Mouse (Mus musculus): ENCODE results near the gene Lpp. TPM values are rescaled to one million over a fixed set of nuclear protein-coding genes. Genes with fewer than 3 reads are reported as not detected.

The Lpp gene
- polyA plus RNA-seq, 1 experiment from 2014 or later: 10.7 TPM

DNA sequence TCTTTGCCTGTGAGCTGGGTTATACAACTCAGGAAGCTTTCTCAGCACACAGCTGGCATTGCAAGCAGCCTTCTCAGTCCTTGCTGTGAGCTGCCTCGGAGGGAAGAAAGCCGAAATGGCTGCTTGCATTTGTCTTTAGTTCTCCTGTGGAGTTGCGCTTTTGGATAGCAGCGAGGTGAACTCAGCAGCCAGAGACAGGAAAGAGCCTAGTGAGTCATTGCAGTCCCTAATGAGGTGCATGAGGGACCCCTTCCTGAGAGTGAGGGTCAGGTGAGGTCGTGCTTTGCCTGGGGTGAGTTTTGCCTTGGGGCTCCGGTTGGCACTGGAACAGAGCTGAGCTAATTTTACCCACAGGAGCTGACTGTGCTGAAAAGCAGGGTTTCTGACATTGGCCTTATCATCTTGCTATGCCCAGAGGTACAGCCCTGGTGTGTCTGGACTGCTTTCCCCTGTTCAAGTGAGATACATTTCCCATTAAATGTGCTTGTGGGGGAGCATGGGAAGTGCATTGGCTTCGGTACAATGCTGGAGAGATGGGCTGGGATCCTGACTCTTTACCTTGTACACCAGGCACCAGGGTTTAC, 41.3 kb downstream of the Lpp start:
- Histone ChIP-seq H3K4me1 (ENCODE audit: insufficient read depth) (peaks cover 31% of the 10 kb centered on the region), H3K9ac (replicated peaks) (0 out of 2 replicates have a peak overlapping the region, but pooled peaks have one; percentile 13), H3K9me3 (ENCODE audit: low read length) (no peaks in the 10 kb centered on the region), H3K27me3 (ENCODE audit: insufficient read depth, low read length) (no peaks in the 10 kb centered on the region), H3K36me3 (replicated peaks; ENCODE audit: insufficient read depth, low read length) (no peaks in the 10 kb centered on the region), H3K4me3 (ENCODE audit: low read depth, low read length) (no peak overlapping the region), H3K4me2 (ENCODE audit: low read depth, low read length) (no peak overlapping the region), H3K27ac (ENCODE audit: low read depth) (peak overlapping the region; percentile 4; the same call in 1 of the 2 replicates)
- TF ChIP-seq CTCF (IDR thresholded peaks at IDR 0.05; ENCODE audit: low read depth) (no peak), EP300 (IDR thresholded peaks at IDR 0.05; ENCODE audit: low read depth) (no peak)
- DNase-seq (no peak), ATAC-seq (peak; percentile 24; the same call in 1 of the 2 replicates)
- WGBS (ENCODE audit: insufficient replicate concordance): 54% methylated on average over 7 of the region's 7 CpGs

DNA sequence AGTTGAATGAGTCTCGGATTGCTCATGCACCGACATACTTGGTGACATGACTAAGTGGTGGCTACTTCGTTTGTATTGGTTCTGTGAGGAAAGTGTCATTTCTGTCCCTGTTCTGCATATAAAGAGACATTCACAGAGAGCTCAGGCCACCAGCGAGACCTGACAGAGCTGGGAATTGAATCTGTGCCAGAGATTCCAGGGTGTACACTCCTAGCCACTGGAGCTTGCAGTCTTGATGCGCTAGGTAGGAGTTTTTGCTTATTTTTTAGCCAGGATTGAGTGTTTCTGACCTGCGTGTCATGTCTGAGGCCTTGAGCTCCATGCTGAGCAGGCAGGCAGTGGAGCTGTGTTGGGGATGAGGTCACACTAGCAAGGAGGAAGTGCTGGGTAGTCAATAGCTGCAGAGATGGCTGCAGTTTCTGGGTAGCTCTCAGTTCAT, 41.8 kb downstream of the Lpp start:
- Histone ChIP-seq H3K4me3 (ENCODE audit: low read depth, low read length) (no peak overlapping the region), H3K36me3 (replicated peaks; ENCODE audit: insufficient read depth, low read length) (no peaks in the 10 kb centered on the region), H3K9me3 (ENCODE audit: low read length) (no peaks in the 10 kb centered on the region), H3K4me1 (ENCODE audit: insufficient read depth) (peaks cover 31% of the 10 kb centered on the region), H3K4me2 (ENCODE audit: low read depth, low read length) (no peak overlapping the region), H3K27ac (ENCODE audit: low read depth) (no peak overlapping the region), H3K27me3 (ENCODE audit: insufficient read depth, low read length) (no peaks in the 10 kb centered on the region), H3K9ac (replicated peaks) (peak overlapping the region; percentile 5; the same call in 1 of the 2 replicates)
- DNase-seq (no peak), ATAC-seq (peak; percentile 38; the same call in 1 of the 2 replicates)
- TF ChIP-seq CTCF (IDR thresholded peaks at IDR 0.05; ENCODE audit: low read depth): no peak
- no peak for TF ChIP-seq EP300 (IDR thresholded peaks at IDR 0.05; ENCODE audit: low read depth)
- WGBS (ENCODE audit: insufficient replicate concordance): 47% methylated on average over 6 of the region's 6 CpGs

DNA sequence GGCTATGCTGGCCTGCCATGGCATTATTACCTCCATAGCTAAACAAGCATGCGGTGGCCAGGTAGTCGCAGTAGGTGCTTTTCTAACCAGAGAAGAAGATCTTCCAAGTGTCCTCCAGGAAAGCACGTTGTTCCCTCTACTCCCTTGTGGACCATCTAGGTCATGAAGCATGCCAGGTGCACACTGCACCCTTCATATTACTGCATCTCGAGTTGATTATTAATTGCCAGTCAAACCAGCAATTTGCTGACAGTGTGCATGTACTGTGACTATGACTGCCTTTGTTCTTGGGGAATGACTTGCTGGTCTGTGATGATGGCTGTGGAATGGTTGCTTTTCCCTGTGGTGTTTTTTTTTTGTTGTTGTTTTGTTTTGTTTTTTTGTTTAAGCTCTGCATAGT, 45.1 kb downstream of the Lpp start:
- Histone ChIP-seq H3K9ac (replicated peaks) (no peak overlapping the region), H3K36me3 (replicated peaks; ENCODE audit: insufficient read depth, low read length) (no peaks in the 10 kb centered on the region), H3K9me3 (ENCODE audit: low read length) (no peaks in the 10 kb centered on the region), H3K4me2 (ENCODE audit: low read depth, low read length) (no peak overlapping the region), H3K27me3 (ENCODE audit: insufficient read depth, low read length) (no peaks in the 10 kb centered on the region), H3K27ac (ENCODE audit: low read depth) (no peak overlapping the region), H3K4me1 (ENCODE audit: insufficient read depth) (peaks cover 27% of the 10 kb centered on the region), H3K4me3 (ENCODE audit: low read depth, low read length) (no peak overlapping the region)
- 74% methylated on average over 4 of the region's 4 CpGs for WGBS (ENCODE audit: insufficient replicate concordance)
- ATAC-seq: no peak
- no peak for TF ChIP-seq EP300 (IDR thresholded peaks at IDR 0.05; ENCODE audit: low read depth)
- no peak for TF ChIP-seq CTCF (IDR thresholded peaks at IDR 0.05; ENCODE audit: low read depth)
- no peak for DNase-seq

DNA sequence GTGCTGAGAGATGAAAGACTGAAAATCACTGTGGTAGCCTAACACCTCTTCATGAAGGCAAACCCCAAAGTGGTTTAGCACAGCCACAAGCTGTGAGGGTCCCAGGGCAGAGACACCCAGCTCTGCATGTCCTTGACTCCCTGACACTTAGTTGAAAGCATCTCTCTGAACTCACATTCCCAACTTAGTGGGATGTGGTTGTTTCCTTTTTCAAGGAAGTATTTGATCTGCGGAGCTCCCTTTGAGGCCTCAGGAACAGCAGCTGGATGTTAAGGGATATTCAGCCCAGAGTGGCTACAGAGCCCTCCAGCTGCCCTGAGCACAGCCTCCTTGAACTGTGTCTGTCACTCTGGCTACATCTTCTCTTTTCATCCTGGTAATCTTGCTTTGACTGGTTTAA, 48.0 kb downstream of the Lpp start:
- 70% methylated on average over 1 of the region's 1 CpGs for WGBS (ENCODE audit: insufficient replicate concordance)
- Histone ChIP-seq H3K27ac (ENCODE audit: low read depth) (no peak overlapping the region), H3K9ac (replicated peaks) (no peak overlapping the region), H3K36me3 (replicated peaks; ENCODE audit: insufficient read depth, low read length) (no peaks in the 10 kb centered on the region), H3K4me3 (ENCODE audit: low read depth, low read length) (no peak overlapping the region), H3K4me2 (ENCODE audit: low read depth, low read length) (no peak overlapping the region), H3K9me3 (ENCODE audit: low read length) (no peaks in the 10 kb centered on the region), H3K4me1 (ENCODE audit: insufficient read depth) (peaks cover 6% of the 10 kb centered on the region), H3K27me3 (ENCODE audit: insufficient read depth, low read length) (no peaks in the 10 kb centered on the region)
- TF ChIP-seq CTCF (IDR thresholded peaks at IDR 0.05; ENCODE audit: low read depth) (no peak), EP300 (IDR thresholded peaks at IDR 0.05; ENCODE audit: low read depth) (no peak)
- ATAC-seq (no peak), DNase-seq (no peak)

DNA sequence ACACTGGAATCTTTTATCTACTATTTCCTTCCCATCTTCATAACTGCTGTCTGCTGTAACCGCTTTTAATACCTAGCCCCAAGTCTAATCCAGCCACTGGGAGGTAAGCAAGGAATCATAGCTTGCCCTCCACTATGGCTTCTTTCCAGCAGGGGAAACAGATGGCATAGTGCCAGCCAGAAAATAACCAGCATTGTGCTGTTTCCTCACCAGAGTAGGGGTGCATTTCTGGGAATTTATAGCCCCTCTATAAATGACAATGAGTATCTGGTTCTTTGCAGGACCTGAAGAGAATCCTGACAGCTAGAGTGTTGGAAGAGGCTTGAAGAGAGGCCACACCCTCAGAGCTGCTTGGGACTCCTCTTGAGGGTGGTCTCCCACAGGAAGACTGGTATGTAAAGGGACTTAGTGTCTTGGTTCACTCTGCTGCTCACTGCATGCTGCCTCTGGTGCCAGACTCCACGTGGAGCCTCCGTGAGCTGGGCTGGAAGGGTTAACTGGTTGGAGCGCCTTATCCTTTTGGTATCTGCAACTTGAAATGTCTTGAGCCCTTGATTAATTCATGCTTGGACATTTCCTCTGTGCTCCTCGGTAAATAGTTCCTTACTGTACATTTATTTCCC, 49.3 kb downstream of the Lpp start:
- TF ChIP-seq CTCF (IDR thresholded peaks at IDR 0.05; ENCODE audit: low read depth) (no peak), EP300 (IDR thresholded peaks at IDR 0.05; ENCODE audit: low read depth) (no peak)
- no peak overlapping the region for H3K27ac ChIP-seq (ENCODE audit: low read depth)

DNA sequence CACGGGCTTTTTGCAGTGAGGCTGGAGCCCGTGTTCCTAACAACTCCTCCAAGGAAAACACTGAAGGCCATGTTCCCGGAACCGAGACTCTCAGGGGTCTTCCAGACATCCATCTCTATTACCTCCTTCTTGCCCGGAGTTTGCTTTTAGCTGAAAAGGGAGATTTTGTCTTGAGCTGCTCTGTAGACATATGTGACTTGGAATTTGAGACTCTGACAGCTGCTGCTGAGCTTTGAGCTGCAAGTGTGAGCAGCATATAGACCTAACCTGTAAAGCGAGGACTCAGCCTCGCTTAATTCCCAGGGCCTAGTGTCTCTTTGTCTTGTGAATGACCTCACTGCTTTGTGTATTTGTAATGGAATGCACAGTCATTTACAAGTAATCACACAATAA, 49.8 kb downstream of the Lpp start:
- Histone ChIP-seq H3K4me3 (ENCODE audit: low read depth, low read length) (no peak overlapping the region), H3K4me1 (ENCODE audit: insufficient read depth) (peaks cover 12% of the 10 kb centered on the region; the same call in 1 of the 2 replicates), H3K4me2 (ENCODE audit: low read depth, low read length) (no peak overlapping the region), H3K9ac (replicated peaks) (no peak overlapping the region), H3K27me3 (ENCODE audit: insufficient read depth, low read length) (no peaks in the 10 kb centered on the region), H3K27ac (ENCODE audit: low read depth) (no peak overlapping the region), H3K36me3 (replicated peaks; ENCODE audit: insufficient read depth, low read length) (no peaks in the 10 kb centered on the region), H3K9me3 (ENCODE audit: low read length) (no peaks in the 10 kb centered on the region)
- no peak for ATAC-seq
- DNase-seq: no peak
- TF ChIP-seq EP300 (IDR thresholded peaks at IDR 0.05; ENCODE audit: low read depth) (no peak), CTCF (IDR thresholded peaks at IDR 0.05; ENCODE audit: low read depth) (no peak)
- 70% methylated on average over 7 of the region's 7 CpGs for WGBS (ENCODE audit: insufficient replicate concordance)

More for the DNA sequence above, 49.3 kb downstream of the Lpp start:
- Histone ChIP-seq H3K9me3 (ENCODE audit: low read length) (no peaks in the 10 kb centered on the region), H3K9ac (replicated peaks) (no peak overlapping the region), H3K27me3 (ENCODE audit: insufficient read depth, low read length) (no peaks in the 10 kb centered on the region), H3K4me1 (ENCODE audit: insufficient read depth) (peaks cover 8% of the 10 kb centered on the region; the same call in 1 of the 2 replicates), H3K36me3 (replicated peaks; ENCODE audit: insufficient read depth, low read length) (no peaks in the 10 kb centered on the region), H3K4me3 (ENCODE audit: low read depth, low read length) (no peak overlapping the region), H3K4me2 (ENCODE audit: low read depth, low read length) (no peak overlapping the region)
- DNase-seq: no peak
- ATAC-seq: no peak
- 78% methylated on average over 5 of the region's 5 CpGs for WGBS (ENCODE audit: insufficient replicate concordance)

All from liver, postnatal 0 days (tissue).